Mouse (Mus musculus) forebrain, embryonic 10.5 days (tissue): ENCODE data around the gene Clip2. TPM values are rescaled to one million over a fixed set of nuclear protein-coding genes. Genes with fewer than 3 reads are reported as not detected.

Source experiments
- DNase-seq: peaks from one replicate; pipeline ENCODE4 v3.0.0-alpha.2; 2017; ENCODE audit warnings: low spot score; ENCODE audit errors: extremely low spot score
- H3K27ac ChIP-seq: fragments of 300-500 bp; sonication (generic); 2 replicates; pipeline ENCODE4 v1.5.1; 2016; ENCODE audit warnings: mild to moderate bottlenecking
- H3K27me3 ChIP-seq: fragments of 300-500 bp; sonication (generic); 2 replicates; pipeline ENCODE4 v1.6.1; 2016; ENCODE audit warnings: mild to moderate bottlenecking; ENCODE audit not compliant: poor library complexity, severe bottlenecking
- H3K36me3 ChIP-seq: fragments of 300-500 bp; sonication (generic); replicated peaks from 2 replicates; pipeline ENCODE4 v1.6.1; 2016; ENCODE audit warnings: mild to moderate bottlenecking, moderate library complexity
- H3K4me1 ChIP-seq: fragments of 300-500 bp; sonication (generic); 2 replicates; pipeline ENCODE4 v1.6.1; 2016
- H3K4me3 ChIP-seq: fragments of 300-500 bp; sonication (generic); 2 replicates; pipeline ENCODE4 v1.5.1; 2016; ENCODE audit warnings: mild to moderate bottlenecking, moderate library complexity
- H3K9me3 ChIP-seq: fragments of 300-500 bp; sonication (generic); 2 replicates; pipeline ENCODE4 v1.6.1; 2016; ENCODE audit warnings: mild to moderate bottlenecking, moderate library complexity
- WGBS: fragments of 180-500 bp; shearing (Covaris S2); methylation state at CpG from one replicate; pipeline ENCODE4 v1.1.7; 2016; 5-methylcytosine and 5-hydroxymethylcytosine counted together
- polyA plus RNA-seq: library from polyadenylated mRNA; unstranded; fragments of >200 nt; fragmentation: Nextera tagmentation; extraction: Ambion mirVana; gene quantifications from 2 replicates; pipeline ENCODE4 v1.2.1, GENCODE M21; 2016

The Clip2 gene
- polyA plus RNA-seq, 1 experiment from 2014 or later = 4.5 TPM

DNA sequence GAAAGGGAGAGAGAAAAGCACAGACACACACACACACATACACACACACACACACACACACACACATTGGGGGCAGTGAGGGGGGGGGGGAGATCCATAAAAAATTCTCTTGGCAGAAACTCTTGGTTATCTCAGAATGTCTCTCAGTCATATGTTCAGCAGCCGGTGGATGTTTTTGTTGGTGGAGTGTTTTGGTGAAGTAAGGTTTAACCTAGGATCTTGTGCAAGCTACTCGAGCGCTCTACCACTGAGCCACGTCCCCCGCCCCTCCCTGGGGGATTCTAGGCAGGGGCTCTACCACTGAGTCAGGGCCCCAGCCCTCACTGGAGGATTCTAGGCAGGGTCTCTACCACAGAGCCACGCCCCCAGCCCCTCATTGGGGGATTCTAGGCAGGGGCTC is 16.2 kb downstream of the Clip2 start:
- no peak overlapping the region for H3K27ac ChIP-seq
- H3K27me3 ChIP-seq = no peaks in the 10 kb centered on the region
- H3K9me3 ChIP-seq = peaks cover 8% of the 10 kb centered on the region; the same call in 1 of the 2 replicates
- 87% methylated on average over 6 of the region's 6 CpGs for WGBS
- H3K4me1 ChIP-seq = peaks cover 21% of the 10 kb centered on the region
- H3K4me3 ChIP-seq = no peak overlapping the region
- no peak for DNase-seq
- H3K36me3 ChIP-seq = peaks cover 75% of the 10 kb centered on the region

DNA sequence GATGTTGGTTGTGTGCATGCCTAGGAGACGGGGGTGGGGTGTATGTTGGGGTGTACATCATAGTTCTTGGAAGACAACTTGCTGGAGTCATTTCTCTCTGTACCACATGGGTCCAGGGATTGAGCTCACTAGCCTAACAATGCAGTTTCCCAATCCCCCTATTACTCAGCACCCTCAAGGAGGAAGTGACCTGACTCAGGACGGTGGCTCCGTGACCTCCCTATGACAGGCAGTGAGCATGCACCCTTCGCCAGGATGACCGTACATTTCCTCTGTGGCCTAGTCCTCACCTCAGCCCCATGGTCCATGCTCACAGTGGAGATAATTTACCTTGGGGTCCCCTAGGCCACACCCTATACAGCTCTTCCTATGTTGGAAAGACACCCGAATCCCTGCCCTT is 19.8 kb downstream of the Clip2 start:
- 93% methylated on average over 6 of the region's 6 CpGs for WGBS
- Histone ChIP-seq H3K27ac (no peak overlapping the region), H3K9me3 (no peaks in the 10 kb centered on the region), H3K36me3 (peaks cover 70% of the 10 kb centered on the region), H3K4me3 (no peak overlapping the region), H3K27me3 (no peaks in the 10 kb centered on the region), H3K4me1 (peaks cover 16% of the 10 kb centered on the region)
- DNase-seq = no peak

DNA sequence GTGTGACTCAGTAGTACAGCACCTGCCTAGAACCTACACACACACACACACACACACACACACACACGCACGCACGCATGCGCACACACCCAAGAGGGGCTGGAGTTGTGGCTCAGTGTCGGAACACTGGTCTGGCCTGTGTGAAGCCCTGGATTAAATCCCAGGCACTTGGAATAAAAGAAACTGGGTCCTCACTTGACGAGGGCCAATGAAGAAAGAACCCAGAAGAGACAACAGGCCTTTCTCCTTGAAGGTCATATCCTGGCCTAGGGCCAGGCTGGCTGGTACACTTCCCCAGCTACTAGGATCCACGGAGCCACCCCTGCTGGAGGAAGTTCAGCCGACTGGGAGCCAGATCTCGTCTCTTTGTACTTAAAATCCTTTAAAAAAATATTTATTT is 20.6 kb downstream of the Clip2 start:
- H3K27me3 ChIP-seq = no peaks in the 10 kb centered on the region
- H3K4me3 ChIP-seq = no peak overlapping the region
- no peaks in the 10 kb centered on the region for H3K9me3 ChIP-seq
- H3K36me3 ChIP-seq = peaks cover 64% of the 10 kb centered on the region
- peaks cover 16% of the 10 kb centered on the region for H3K4me1 ChIP-seq
- WGBS = 92% methylated on average over 9 of the region's 9 CpGs
- H3K27ac ChIP-seq = no peak overlapping the region
- no peak for DNase-seq

DNA sequence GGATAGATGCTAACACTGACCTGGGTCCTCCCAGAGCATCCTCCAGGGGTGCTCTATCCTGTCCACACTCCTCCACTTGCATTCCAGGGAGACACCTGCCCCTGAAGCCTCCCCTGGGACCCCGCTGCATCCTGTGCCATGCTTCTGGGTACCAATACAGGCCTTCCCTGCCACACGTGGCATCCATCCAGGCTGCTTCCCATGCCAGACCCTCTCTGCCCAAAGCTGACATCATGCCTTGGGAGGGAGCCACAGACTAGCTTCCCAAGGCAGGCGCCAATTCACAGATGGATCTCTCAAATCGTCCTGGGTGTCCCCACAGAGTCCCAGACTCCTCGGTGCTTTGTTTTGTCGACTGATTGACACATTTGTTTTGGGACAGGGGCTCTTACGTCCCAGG is 21.4 kb downstream of the Clip2 start:
- no peak overlapping the region for H3K4me3 ChIP-seq
- H3K27ac ChIP-seq = no peak overlapping the region
- no peaks in the 10 kb centered on the region for H3K27me3 ChIP-seq
- DNase-seq = no peak
- 78% methylated on average over 7 of the region's 7 CpGs for WGBS
- peaks cover 68% of the 10 kb centered on the region for H3K36me3 ChIP-seq
- H3K4me1 ChIP-seq = peaks cover 16% of the 10 kb centered on the region
- no peaks in the 10 kb centered on the region for H3K9me3 ChIP-seq

DNA sequence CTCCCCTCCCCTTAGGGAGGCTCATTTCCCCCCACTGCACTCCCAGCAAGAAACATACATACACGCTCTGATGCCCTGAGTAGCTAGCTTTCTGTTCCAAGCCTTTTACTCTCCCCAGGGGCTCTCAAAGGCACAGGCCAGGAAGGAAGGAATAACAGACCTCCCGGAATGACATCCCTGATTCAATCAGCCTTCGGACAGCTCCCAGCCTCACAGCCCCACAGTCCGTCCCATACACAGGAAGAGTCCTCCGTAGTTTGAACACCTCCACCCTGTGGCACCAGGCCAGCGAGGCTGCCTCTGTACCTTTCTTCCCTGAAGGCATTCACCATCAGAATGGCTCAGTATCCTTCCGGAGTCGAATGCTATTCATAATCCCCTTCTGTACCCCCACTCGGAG is 23.7 kb downstream of the Clip2 start:
- Histone ChIP-seq H3K4me3 (no peak overlapping the region), H3K27me3 (no peaks in the 10 kb centered on the region), H3K36me3 (peaks cover 61% of the 10 kb centered on the region), H3K9me3 (no peaks in the 10 kb centered on the region), H3K27ac (no peak overlapping the region), H3K4me1 (peaks cover 16% of the 10 kb centered on the region)
- DNase-seq = no peak
- 38% methylated on average over 9 of the region's 9 CpGs for WGBS

DNA sequence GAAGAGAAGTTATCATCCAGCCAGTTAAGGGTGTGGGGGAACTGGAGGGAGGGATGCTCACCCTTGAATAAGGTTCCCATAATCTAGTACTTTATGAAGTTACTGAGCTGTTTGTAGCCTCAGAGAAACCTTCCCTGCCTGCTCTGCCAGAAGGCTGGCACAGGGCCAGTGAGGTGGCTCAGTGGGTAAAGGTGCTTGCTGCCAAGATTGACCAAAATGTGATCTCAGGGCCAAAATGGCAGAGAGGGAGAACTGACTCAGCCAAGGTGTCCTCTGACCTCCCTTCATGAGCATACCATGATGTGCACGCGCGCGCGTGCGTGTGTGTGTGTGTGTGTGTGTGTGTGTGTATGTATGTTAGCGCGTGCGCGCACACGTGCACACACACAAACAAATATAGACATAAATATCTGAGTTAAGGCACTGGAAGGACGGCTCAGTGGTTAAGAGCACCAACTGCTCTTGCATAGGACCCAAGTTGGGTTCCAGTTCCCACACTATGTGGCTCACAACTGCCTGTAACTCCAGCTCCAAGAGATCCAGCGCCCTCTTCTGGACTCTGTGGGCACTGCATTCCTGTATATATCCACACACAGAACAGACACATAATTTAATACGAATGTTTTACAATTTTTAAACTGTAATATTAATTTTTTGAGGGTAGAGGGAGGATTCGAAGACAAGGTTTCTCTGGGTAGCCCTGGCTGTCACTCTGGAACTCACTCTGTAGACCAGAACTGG is 26.1 kb downstream of the Clip2 start:
- Histone ChIP-seq H3K27ac (no peak overlapping the region), H3K4me3 (no peak overlapping the region), H3K36me3 (peaks cover 61% of the 10 kb centered on the region), H3K27me3 (no peaks in the 10 kb centered on the region), H3K9me3 (no peaks in the 10 kb centered on the region), H3K4me1 (peaks cover 16% of the 10 kb centered on the region)
- DNase-seq = no peak
- WGBS = 94% methylated on average over 15 of the region's 15 CpGs

DNA sequence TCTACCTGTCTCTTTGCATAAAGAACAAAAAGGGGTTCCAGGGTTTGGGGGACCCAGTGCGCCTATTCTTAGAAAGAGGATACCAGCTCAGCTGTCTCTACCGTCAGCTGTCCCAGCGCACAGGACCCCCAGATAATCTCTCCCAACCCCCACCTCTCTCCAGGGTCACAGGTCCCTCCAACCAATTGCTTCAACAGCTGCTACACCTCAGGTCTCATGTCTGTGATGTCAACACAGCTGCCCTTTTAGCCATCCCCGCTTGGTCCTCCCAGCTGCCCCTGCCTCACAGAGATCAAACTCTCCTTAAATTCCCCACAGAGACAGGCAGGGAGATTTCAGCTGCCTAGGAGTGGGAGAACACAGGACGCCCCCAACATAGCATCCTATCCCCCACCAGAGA is 28.5 kb downstream of the Clip2 start:
- no peaks in the 10 kb centered on the region for H3K27me3 ChIP-seq
- peaks cover 68% of the 10 kb centered on the region for H3K36me3 ChIP-seq
- peaks cover 11% of the 10 kb centered on the region for H3K4me1 ChIP-seq
- H3K27ac ChIP-seq = no peak overlapping the region
- H3K9me3 ChIP-seq = no peaks in the 10 kb centered on the region
- no peak for DNase-seq
- no peak overlapping the region for H3K4me3 ChIP-seq
- WGBS = 92% methylated on average over 5 of the region's 5 CpGs

DNA sequence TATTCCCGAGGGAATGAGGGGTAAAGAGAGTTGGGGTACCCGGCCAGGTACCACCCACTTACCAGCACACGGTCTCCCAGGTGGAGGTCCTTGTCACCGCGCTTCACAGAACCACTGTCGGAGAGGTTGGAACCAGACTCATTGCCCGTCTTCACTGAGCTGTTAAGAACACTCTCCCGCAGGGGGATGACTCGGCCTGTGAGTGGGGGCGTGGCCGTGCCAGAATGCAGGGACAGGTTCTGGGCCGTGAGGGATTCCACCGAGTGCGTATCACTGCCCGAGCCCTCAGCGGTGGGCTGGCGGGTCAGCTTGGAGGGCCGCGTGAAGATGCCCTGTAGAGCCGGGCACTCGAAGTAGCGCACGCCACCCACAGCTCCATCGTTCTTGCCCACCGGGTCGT is 29.7 kb downstream of the Clip2 start:
- Histone ChIP-seq H3K27me3 (no peaks in the 10 kb centered on the region), H3K9me3 (no peaks in the 10 kb centered on the region), H3K4me1 (no peaks in the 10 kb centered on the region), H3K4me3 (no peak overlapping the region), H3K36me3 (peaks cover 78% of the 10 kb centered on the region), H3K27ac (no peak overlapping the region)
- 95% methylated on average over 26 of the region's 26 CpGs for WGBS
- DNase-seq = no peak

DNA sequence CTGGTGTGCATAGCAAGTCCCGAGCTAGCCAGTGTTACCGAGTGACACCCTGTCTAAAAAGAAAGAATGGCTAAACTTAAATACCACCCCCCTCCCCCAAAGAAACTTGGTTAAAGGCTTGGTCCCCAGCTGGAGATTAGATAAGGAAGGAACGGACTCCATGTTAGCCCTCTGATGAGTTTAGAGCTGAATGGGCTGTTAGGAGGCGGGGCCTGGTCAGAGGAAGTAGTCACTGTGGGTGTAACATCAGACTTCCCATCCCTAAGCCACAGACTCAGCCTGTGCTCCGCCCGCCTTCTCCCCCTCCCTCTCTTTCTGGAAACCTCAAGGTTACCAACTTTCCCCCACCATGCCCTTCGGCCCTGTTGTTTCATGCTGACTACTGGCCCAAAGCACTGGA is 30.4 kb downstream of the Clip2 start:
- 94% methylated on average over 7 of the region's 7 CpGs for WGBS
- no peaks in the 10 kb centered on the region for H3K27me3 ChIP-seq
- H3K4me3 ChIP-seq = no peak overlapping the region
- H3K27ac ChIP-seq = no peak overlapping the region
- peaks cover under 1% of the 10 kb centered on the region; the same call in 1 of the 2 replicates for H3K9me3 ChIP-seq
- peaks cover 85% of the 10 kb centered on the region for H3K36me3 ChIP-seq
- DNase-seq = no peak
- no peaks in the 10 kb centered on the region for H3K4me1 ChIP-seq

DNA sequence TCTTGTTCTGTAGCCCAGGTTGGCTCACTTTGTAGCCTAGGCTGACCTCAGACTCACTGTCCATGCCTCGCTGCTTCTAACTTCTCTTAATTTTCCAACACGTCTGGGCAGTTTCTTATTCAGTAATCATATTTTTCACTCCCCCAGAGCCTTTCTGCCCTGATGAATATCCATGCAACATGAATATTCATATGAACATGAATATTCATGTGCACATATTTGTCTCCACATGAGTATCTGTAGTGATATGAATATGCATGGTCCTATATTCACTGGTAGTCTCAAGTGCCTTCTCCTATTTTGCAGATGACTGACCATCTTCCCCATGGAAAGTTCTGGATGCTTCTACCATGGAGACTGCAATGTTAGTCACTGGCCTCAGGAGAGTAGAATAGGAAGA is 31.1 kb downstream of the Clip2 start:
- H3K4me1 ChIP-seq = no peaks in the 10 kb centered on the region
- H3K27ac ChIP-seq = no peak overlapping the region
- peaks cover 5% of the 10 kb centered on the region; the same call in 1 of the 2 replicates for H3K9me3 ChIP-seq
- H3K27me3 ChIP-seq = no peaks in the 10 kb centered on the region
- WGBS = 93% methylated on average over 2 of the region's 2 CpGs
- no peak for DNase-seq
- H3K4me3 ChIP-seq = no peak overlapping the region
- peaks cover 85% of the 10 kb centered on the region for H3K36me3 ChIP-seq

DNA sequence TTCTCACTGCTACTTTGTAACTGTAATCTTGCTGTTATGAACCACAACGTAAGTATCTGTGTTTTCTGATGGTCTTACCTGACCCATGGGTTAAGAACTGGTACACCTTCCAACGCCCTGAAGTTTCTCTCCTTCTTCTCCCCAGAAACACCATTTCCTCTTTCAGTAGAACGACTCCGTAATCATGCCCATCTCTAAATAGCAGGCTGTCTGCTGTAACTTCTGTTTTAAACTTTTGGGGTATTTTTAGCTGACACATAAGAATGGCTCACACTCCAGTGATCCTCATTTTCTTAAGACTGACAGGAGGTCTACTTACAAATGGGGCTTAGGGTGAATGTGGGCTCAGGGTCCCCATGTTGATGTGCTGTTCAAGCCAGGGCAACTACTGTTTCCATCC is 32.1 kb downstream of the Clip2 start:
- Histone ChIP-seq H3K27ac (no peak overlapping the region), H3K27me3 (no peaks in the 10 kb centered on the region), H3K4me3 (no peak overlapping the region), H3K9me3 (peaks cover 10% of the 10 kb centered on the region; the same call in 1 of the 2 replicates), H3K4me1 (no peaks in the 10 kb centered on the region), H3K36me3 (peaks cover 85% of the 10 kb centered on the region)
- DNase-seq = no peak
- 93% methylated on average over 4 of the region's 4 CpGs for WGBS

DNA sequence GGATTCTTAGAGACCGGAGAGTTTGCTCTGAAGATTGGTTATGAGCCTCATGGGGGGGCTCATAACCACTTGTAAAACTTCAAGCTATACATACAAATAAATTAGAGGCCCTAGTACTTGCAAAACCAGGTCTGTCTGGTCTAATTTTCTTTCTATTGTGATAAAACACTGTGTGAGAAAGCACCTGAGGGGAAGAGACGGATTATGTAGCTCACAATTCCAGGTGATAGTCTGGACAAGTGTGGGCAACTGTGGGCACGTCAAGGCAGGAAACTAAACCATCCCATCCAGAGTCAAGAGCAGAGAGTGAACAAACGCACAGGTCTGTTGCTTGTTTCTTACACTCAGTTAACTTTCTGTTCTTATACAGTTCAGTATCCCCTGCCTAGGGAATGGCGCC is 32.8 kb downstream of the Clip2 start:
- 89% methylated on average over 5 of the region's 5 CpGs for WGBS
- no peak overlapping the region for H3K4me3 ChIP-seq

DNA sequence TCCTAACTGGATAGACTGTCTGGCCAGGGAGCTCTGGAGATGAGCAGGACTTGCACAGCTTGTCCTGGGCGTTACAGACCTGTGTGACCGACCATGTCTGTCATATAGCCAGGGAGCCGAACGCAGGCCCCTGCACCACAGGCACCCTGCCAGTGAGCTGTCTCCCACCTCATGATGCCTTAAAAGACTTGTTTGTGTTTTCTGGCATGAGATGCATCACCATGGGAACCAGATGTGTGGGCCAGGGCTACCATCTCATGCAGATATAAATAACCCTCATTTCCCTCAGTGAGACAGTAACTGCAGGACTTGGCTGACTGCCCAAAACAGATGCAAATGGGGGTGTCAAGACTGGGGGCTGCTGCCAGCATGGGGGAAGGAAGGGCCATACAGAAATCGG is 40.1 kb downstream of the Clip2 start:
- Histone ChIP-seq H3K9me3 (peaks cover 19% of the 10 kb centered on the region), H3K36me3 (peaks cover 92% of the 10 kb centered on the region)

More for the DNA sequence above, 32.8 kb downstream of the Clip2 start:
- H3K9me3 ChIP-seq = peaks cover 12% of the 10 kb centered on the region; the same call in 1 of the 2 replicates
- peaks cover 87% of the 10 kb centered on the region for H3K36me3 ChIP-seq
- H3K27me3 ChIP-seq = no peaks in the 10 kb centered on the region
- H3K27ac ChIP-seq = no peak overlapping the region
- DNase-seq = no peak
- H3K4me1 ChIP-seq = no peaks in the 10 kb centered on the region

More for the DNA sequence above, 40.1 kb downstream of the Clip2 start:
- DNase-seq = no peak
- Histone ChIP-seq H3K27me3 (no peaks in the 10 kb centered on the region), H3K27ac (no peak overlapping the region), H3K4me3 (no peak overlapping the region), H3K4me1 (no peaks in the 10 kb centered on the region)
- 92% methylated on average over 5 of the region's 5 CpGs for WGBS
